Mouse (Mus musculus) forebrain, embryonic 12.5 days (tissue): ENCODE measurements around the gene Bptf. TPM values are rescaled to one million over a fixed set of nuclear protein-coding genes. Genes with fewer than 3 reads are reported as not detected.
"Not testable (repeated sequence)": the region's sequence is repeated elsewhere in the genome, so short reads cannot be mapped to it uniquely, and the experiment has no call there.

Experiments used
- ATAC-seq: fragments of 200-750 bp; cut with Nextera tagmentation; 2 replicates; pipeline ENCODE4 v1.8.0; 2017; ENCODE audit warnings: moderate TSS enrichment; ENCODE audit not compliant: low FRiP score
- H3K27ac ChIP-seq: fragments of 300-500 bp; sonication (generic); 2 replicates; pipeline ENCODE4 v1.5.1; 2016; ENCODE audit warnings: mild to moderate bottlenecking
- H3K27me3 ChIP-seq: fragments of 300-500 bp; sonication (generic); 2 replicates; pipeline ENCODE4 v1.6.1; 2016; ENCODE audit warnings: mild to moderate bottlenecking
- H3K36me3 ChIP-seq: fragments of 300-500 bp; sonication (generic); replicated peaks from 2 replicates; pipeline ENCODE4 v1.6.1; 2016; ENCODE audit warnings: mild to moderate bottlenecking
- H3K4me1 ChIP-seq: fragments of 300-500 bp; sonication (generic); 2 replicates; pipeline ENCODE4 v1.6.1; 2016
- H3K4me2 ChIP-seq: fragments of 300-500 bp; sonication (generic); 2 replicates; pipeline ENCODE4 v1.6.1; 2016; ENCODE audit warnings: mild to moderate bottlenecking, moderate library complexity
- H3K4me3 ChIP-seq: fragments of 300-500 bp; sonication (generic); replicated peaks from 2 replicates; pipeline ENCODE4 v1.5.1; 2016; ENCODE audit warnings: mild to moderate bottlenecking
- H3K9ac ChIP-seq: fragments of 300-500 bp; sonication (generic); 2 replicates; pipeline ENCODE4 v1.6.1; 2016; ENCODE audit warnings: mild to moderate bottlenecking
- H3K9me3 ChIP-seq: fragments of 300-500 bp; sonication (generic); 2 replicates; pipeline ENCODE4 v1.6.1; 2016
- WGBS: fragments of 180-500 bp; shearing (Covaris S2); methylation state at CpG from one replicate; pipeline ENCODE4 v1.1.7; 2016; 5-methylcytosine and 5-hydroxymethylcytosine counted together
- polyA plus RNA-seq: library from polyadenylated mRNA; unstranded; fragments of >200 nt; fragmentation: Nextera tagmentation; extraction: Ambion mirVana; gene quantifications from 2 replicates; pipeline ENCODE4 v1.2.1, GENCODE M21; 2016

The Bptf gene
- polyA plus RNA-seq, 1 experiment from 2014 or later, result 48.3 TPM

DNA sequence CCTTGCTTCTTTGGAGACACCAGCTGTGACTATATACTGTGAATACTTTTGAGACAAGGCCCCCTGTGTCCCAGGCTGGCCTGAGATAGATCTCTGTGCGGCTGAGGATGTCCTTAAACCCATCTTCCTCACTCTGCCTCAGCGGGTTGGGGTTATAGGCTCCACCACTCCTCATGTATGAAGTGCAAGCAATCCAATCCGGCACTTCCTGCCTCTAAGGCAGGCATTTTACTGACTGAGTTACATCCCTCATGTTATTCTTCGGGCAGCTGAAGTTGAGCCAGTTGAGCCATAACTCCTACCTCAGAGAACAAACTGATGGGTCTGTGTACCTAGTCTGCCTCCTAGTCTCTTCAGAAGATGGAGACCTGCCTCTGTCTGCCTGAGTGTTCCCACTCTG, 107.5 kb downstream of the Bptf start:
- peak overlapping the region; percentile 48; the same call in 1 of the 2 replicates for H3K9ac ChIP-seq
- ATAC-seq, result no peak

DNA sequence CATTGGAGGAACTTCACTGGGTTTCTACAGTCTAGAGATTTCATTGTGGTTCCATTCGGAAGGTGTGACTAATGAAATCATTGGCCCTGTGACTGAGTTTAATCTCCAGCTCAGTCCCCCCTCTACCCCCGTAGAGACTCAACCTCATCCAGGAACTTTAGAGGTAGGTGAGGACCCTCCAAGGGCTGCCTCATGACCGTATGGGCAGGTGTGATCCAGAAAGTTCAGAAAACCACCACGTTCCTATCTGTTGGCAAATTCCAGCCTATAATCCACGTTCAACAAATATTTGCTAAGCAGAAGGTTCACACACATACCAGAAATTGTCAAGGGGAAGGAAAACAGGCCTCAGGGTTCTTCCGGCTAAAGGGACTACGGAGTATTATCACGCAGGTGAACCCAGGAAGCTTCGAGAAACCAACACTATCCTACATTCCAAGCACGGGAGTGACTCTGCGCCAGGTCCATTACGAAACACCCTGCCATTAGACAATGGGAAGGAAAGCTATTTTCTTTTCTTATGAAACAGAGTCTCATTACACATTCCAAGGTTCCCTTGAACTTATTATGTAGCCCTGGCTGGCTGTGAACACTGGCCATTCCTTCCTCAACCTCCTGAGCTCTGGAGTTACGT, 109.8 kb downstream of the Bptf start:
- 0 out of 2 replicates have a peak, but pooled peaks cover 14% of the 10 kb centered on the region for H3K27me3 ChIP-seq
- no peak overlapping the region for H3K27ac ChIP-seq
- H3K36me3 ChIP-seq, result no peaks in the 10 kb centered on the region
- no peaks in the 10 kb centered on the region for H3K9me3 ChIP-seq
- ATAC-seq, result no peak
- no peak overlapping the region for H3K9ac ChIP-seq
- no peak overlapping the region for H3K4me3 ChIP-seq
- peaks cover 30% of the 10 kb centered on the region for H3K4me1 ChIP-seq
- 89% methylated on average over 13 of the region's 13 CpGs for WGBS
- H3K4me2 ChIP-seq, result no peak overlapping the region

More for the DNA sequence above, 107.5 kb downstream of the Bptf start:
- H3K27ac ChIP-seq, result no peak overlapping the region
- peaks cover 43% of the 10 kb centered on the region for H3K4me1 ChIP-seq
- H3K27me3 ChIP-seq, result 0 out of 2 replicates have a peak, but pooled peaks cover 15% of the 10 kb centered on the region
- no peaks in the 10 kb centered on the region for H3K36me3 ChIP-seq
- 66% methylated on average over 4 of the region's 4 CpGs for WGBS
- peak overlapping the region; percentile 74 for H3K4me2 ChIP-seq
- H3K9me3 ChIP-seq, result no peaks in the 10 kb centered on the region
- H3K4me3 ChIP-seq, result no peak overlapping the region

DNA sequence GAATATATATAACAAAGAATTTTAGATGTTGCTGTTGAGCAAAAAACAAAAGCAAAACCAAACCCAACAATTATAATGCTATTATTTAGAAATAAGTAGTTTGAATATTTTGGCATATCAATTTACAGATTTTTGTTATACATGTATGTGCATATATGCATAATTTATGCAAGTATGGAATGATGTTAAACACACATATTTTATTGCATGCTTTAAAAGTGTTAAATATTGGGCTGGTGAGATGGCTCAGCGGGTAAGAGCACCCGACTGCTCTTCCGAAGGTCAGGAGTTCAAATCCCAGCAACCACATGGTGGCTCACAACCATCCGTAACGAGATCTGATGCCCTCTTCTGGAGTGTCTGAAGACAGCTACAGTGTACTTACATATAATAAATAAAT, 112.2 kb downstream of the Bptf start:
- not testable (repeated sequence) for H3K9ac ChIP-seq, ATAC-seq

DNA sequence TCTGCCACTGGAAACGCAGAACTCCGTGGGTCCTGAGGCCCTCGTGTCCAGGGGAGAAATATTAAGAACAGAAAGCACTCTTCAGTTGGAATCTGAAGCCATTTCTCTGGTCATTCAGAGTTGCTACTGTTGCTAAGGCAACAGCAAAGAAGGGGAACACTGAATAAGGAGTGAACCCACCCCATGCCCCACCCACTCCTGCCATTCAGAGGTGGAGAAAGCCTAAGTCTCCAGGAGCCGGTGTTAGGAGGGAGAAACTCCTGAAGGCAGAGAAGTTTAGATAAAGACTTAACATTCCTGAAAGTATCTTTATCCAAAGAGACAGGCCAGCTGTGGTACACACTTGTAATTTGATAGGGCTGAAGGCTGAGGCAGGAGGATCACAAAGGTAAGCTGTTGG, 112.6 kb downstream of the Bptf start:
- 42% methylated on average over 4 of the region's 4 CpGs for WGBS
- no peaks in the 10 kb centered on the region for H3K9me3 ChIP-seq
- no peaks in the 10 kb centered on the region for H3K36me3 ChIP-seq
- H3K4me2 ChIP-seq, result no peak overlapping the region
- ATAC-seq, result no peak
- no peak overlapping the region for H3K4me3 ChIP-seq
- 0 out of 2 replicates have a peak, but pooled peaks cover 8% of the 10 kb centered on the region for H3K27me3 ChIP-seq
- H3K9ac ChIP-seq, result no peak overlapping the region
- peaks cover 3% of the 10 kb centered on the region for H3K4me1 ChIP-seq
- no peak overlapping the region for H3K27ac ChIP-seq

More for the DNA sequence above, 112.2 kb downstream of the Bptf start:
- H3K4me1 ChIP-seq, H3K27ac ChIP-seq, H3K9me3 ChIP-seq, H3K36me3 ChIP-seq, H3K4me2 ChIP-seq, H3K4me3 ChIP-seq: not testable (repeated sequence)
- WGBS, result 90% methylated on average over 5 of the region's 5 CpGs
- H3K27me3 ChIP-seq, result 0 out of 2 replicates have a peak, but pooled peaks cover 10% of the 10 kb centered on the region

DNA sequence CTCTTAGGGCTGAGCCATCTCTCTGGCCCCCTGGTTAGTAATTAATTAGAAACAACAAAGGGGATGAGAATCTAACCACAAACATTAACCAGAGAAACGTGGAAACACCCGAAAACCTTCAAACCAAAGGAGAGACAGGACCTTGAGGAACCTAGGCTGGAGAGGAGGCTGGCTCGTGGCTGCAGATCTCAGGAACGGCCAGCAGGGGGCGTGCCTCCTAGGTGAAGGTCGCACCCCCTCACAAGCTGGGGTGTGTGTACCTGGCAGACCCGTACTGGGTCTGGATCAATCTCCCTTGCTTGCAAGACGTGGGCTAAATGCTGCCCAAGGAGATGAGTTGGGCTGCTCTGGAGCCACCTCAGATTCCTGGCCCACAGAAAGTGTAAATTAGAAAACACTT, 113.3 kb downstream of the Bptf start:
- Histone ChIP-seq H3K27me3 (0 out of 2 replicates have a peak, but pooled peaks cover 3% of the 10 kb centered on the region), H3K36me3 (no peaks in the 10 kb centered on the region), H3K9ac (no peak overlapping the region), H3K4me2 (no peak overlapping the region), H3K4me1 (no peaks in the 10 kb centered on the region), H3K4me3 (no peak overlapping the region), H3K9me3 (no peaks in the 10 kb centered on the region), H3K27ac (no peak overlapping the region)
- no peak for ATAC-seq
- WGBS, result 29% methylated on average over 8 of the region's 8 CpGs

DNA sequence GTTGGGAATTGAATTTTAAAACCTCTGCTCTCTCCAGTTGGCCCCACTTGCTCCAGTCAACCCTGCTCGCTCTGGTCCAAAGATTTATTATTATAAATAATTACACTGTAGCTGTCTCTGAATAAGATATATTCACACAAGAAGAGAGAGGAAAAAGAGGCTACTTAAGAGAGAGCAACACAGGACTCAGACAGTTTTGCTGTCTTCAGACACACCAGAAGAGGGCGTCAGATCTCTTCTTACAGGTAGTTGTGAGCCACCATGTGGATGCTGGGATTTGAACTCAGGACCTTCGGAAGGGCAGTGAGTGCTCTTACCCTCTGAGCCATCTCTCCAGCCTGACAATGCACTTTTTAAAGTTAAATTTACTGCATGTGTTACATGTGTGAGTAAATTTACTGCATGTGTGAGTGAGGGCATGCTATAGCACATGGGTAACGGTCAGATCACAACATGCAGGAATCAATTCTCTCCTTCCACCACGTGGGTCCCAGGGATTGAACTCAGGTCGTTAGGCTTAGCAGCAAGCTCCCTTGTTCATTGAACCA, 114.5 kb downstream of the Bptf start:
- 60% methylated on average over 6 of the region's 6 CpGs for WGBS
- Histone ChIP-seq H3K36me3 (no peaks in the 10 kb centered on the region), H3K27ac (no peak overlapping the region), H3K4me3 (no peak overlapping the region), H3K9me3 (no peaks in the 10 kb centered on the region), H3K4me1 (no peaks in the 10 kb centered on the region), H3K4me2 (no peak overlapping the region), H3K27me3 (no peaks in the 10 kb centered on the region), H3K9ac (no peak overlapping the region)
- no peak for ATAC-seq

DNA sequence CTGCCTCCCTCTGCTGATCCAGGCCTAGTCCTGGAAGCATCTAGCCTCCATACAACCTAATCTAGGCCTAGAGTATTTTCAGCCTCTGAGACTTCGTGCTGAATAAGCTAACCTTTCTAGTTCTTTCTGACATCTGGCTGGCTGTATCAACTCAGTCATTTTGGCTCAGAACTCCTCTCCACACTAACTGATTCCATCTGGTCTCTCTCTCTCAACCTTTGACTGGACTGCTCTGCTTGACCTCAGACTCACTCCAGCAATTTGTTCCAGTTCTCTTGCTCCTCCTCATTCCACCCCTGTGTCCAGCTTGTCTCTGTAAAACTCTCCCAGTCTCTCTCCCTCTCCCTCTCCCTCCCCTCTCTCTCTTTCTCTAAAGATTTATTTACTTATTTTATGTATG, 115.0 kb downstream of the Bptf start:
- Histone ChIP-seq H3K4me1 (peaks cover 4% of the 10 kb centered on the region), H3K27me3 (no peaks in the 10 kb centered on the region), H3K36me3 (no peaks in the 10 kb centered on the region), H3K4me2 (no peak overlapping the region), H3K9me3 (no peaks in the 10 kb centered on the region), H3K9ac (no peak overlapping the region), H3K4me3 (no peak overlapping the region), H3K27ac (no peak overlapping the region)
- WGBS, result 80% methylated on average over 1 of the region's 1 CpGs
- no peak for ATAC-seq

DNA sequence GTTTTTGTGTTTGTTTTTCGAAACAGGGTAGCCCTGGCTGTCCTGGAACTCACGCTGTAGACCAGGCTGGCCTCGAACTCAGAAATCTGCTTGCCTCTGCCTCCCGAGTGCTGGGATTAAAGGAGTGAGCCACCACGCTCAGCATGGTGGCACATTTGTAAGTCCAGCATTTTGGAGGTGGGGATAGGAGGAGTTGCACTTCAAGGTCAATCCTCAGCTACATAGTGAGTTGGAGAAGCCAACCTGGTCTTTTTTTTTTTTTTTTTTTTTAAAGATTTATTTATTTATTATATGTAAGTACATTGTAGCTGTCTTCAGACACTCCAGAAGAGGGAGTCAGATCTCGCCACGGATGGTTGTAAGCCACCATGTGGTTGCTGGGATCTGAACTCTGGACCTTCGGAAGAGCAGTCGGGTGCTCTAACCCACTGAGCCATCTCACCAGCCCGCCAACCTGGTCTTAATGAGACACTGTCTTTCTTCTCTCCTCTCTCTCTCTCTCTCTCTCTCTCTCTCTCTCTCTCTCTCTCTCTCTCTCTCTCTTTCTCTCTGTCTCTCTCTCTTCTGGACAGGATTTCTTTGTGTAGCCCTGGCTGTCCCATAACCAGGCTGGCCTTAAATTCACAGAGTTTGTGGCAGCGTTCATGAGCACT, 116.3 kb downstream of the Bptf start:
- 70% methylated on average over 11 of the region's 11 CpGs for WGBS
- not testable (repeated sequence) for H3K9me3 ChIP-seq, H3K4me2 ChIP-seq, H3K4me3 ChIP-seq, H3K27me3 ChIP-seq, ATAC-seq, H3K9ac ChIP-seq, H3K27ac ChIP-seq, H3K36me3 ChIP-seq, H3K4me1 ChIP-seq

DNA sequence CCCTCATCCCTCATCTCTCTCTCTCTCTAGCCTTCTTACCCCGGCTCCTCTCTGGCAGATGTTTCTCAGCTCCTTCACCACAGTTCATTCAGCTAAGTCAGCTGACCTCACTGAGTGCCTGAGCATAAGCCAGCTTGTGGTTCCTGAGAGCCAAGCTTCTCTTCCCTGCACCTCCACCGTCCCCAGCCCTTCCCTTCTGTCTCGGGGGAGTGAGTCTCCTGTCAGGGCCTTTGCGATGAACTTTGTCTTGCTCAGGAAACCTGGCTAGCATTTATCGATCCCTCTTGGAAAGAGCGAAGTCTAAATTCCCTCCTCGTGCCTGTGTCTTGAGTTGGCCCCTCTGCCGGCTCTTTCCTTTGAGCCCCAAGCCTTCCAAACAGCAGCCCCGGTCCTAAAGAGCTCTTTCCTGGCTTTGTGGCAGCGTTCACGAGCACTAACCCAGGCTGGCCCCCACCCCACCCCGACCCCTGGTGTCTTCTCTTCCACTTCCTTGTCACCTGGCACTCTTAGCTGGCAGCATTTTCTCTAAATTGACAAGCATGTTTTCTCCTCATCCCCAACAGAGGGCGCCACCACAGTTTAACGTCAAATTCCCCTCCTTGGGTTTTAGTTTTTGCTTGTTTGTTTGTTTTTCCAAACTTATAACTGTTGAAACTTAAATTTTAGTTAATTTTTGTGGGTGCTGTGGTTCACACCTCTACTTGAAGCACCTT, 117.2 kb downstream of the Bptf start:
- H3K9me3 ChIP-seq, result no peaks in the 10 kb centered on the region
- H3K36me3 ChIP-seq, result no peaks in the 10 kb centered on the region
- no peak overlapping the region for H3K4me3 ChIP-seq
- no peaks in the 10 kb centered on the region for H3K27me3 ChIP-seq
- peaks cover 7% of the 10 kb centered on the region for H3K4me1 ChIP-seq
- no peak overlapping the region for H3K27ac ChIP-seq
- 48% methylated on average over 14 of the region's 14 CpGs for WGBS
- ATAC-seq, result no peak
- no peak overlapping the region for H3K9ac ChIP-seq
- H3K4me2 ChIP-seq, result no peak overlapping the region

DNA sequence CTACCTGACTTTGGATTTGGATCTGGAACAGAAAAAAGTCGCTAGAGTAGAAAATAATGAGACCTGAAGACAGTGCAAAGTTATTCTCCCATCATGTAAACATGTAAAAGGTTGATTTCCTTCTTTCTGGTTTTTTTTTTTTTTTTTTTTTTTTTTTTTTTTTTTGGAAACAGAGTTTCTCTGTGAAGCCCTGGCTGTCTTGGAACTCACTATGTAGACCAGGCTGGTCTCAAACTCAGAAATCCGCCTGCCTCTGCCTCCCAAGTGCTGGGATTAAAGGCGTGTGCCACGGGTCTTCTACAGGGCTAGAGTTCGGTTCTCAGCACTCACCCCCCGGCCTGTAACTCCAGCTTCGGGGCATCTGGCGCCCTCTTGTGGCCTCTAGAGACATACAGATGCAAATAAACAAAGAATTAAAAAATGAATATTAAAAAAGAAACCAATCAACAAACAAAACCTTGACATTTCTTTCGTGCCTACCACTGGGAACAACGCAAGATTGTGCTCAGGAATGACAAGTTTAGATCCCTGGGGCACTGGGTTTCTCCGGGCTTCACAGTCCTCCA, 117.8 kb downstream of the Bptf start:
- Histone ChIP-seq H3K9ac (no peak overlapping the region), H3K9me3 (no peaks in the 10 kb centered on the region), H3K27ac (no peak overlapping the region), H3K27me3 (no peaks in the 10 kb centered on the region), H3K4me3 (no peak overlapping the region), H3K36me3 (no peaks in the 10 kb centered on the region), H3K4me2 (no peak overlapping the region), H3K4me1 (peaks cover 7% of the 10 kb centered on the region)
- WGBS, result 80% methylated on average over 11 of the region's 11 CpGs
- ATAC-seq, result no peak

DNA sequence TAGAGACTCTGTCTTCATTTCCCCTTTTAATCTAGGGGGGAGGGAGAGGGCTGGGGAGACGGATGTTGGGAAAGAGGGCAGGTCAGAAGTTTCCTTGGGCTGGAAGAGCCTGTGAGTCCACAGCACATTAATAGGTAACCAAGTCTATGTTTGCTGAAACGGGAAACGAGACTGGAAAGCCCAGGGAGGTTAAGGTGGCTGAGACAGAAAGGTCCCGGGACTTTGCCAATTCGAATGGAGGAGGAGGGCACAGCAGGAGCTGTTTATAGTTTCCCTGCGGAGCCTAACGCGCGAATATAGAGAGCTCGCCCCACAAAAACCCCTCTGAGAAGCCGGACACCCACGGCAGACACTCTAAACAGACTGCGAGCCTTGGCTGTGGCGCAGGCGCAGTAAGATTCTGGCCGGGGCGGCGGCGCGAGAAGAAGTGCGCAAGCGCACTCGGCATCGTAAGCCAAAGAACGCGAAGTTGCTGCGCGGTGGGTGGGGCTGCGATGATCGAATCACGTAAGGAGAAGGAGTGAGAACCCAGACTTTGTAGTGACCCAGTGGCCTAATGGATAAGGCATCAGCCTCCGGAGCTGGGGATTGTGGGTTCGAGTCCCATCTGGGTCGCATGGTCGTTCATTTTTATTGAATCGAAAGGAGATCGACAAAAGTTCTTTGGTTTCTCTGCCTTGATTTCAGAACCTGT, 119.5 kb downstream of the Bptf start:
- peak overlapping the region; percentile 75 for H3K9ac ChIP-seq
- H3K27ac ChIP-seq, result peak overlapping the region; percentile 92
- H3K27me3 ChIP-seq, result no peaks in the 10 kb centered on the region
- under 1% methylated on average over 37 of the region's 37 CpGs for WGBS
- H3K4me3 ChIP-seq, result peak overlapping the region; percentile 55
- peak; percentile 96 for ATAC-seq
- no peaks in the 10 kb centered on the region for H3K9me3 ChIP-seq
- H3K36me3 ChIP-seq, result no peaks in the 10 kb centered on the region
- peaks cover 7% of the 10 kb centered on the region for H3K4me1 ChIP-seq
- peak overlapping the region; percentile 62 for H3K4me2 ChIP-seq
